21 mouse cellular contexts compared by ENCODE assay signal in the genomic region with DNA sequence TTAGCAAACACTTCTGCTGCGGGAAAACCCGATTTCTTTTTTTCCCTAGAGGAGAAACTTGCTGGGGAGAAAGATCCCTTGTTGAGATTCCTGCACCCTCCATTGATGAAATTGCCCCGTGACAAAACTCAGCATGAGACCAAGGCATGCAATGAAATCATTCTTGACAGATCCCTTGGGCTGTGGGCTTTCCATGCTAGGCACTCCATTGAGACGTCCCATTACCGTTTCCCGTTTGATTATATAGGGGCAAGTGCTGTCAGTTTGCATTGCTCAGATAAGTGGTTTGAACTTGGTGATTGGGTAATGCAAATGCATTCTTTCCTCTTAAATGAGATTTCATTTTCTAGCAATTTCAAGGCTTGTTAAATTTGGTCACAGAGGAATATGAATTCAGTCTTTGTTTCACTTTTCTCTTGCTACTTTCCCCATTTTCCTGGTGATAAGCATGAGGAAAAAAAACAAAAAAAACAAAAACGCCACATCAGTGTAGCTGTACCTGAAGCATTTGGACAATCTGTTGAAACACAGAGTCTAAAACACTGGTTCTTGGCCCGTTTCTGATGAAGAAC.
DNase-seq lines count a peak whose midpoint lies in the region; ATAC-seq lines count a peak whose summit lies in the region.
"Had no signal": no experiment of that assay in that cellular context is flagged by ENCODE, and none has a peak within 500 bp of the region (broad histone marks: within the 10 kb centered on the region; RNA-seq: fewer than 3 reads in every experiment).

No protein-coding gene starts in this region.

- 0 out of 2 replicates have a peak overlapping the region, but pooled peaks have one; percentile 2 for H3K4me2 ChIP-seq in neural tube, embryonic 13.5 days
- H3K4me2 ChIP-seq: liver, embryonic 13.5 days had no signal

- H3K4me1 ChIP-seq in hindbrain, embryonic 10.5 days (replicated peaks) = peaks cover 21% of the 10 kb centered on the region
- peaks cover 19% of the 10 kb centered on the region for H3K4me1 ChIP-seq in midbrain, embryonic 10.5 days
- H3K4me1 ChIP-seq in neural tube, embryonic 13.5 days (replicated peaks) = peaks cover 12% of the 10 kb centered on the region; the same call in 1 of the 2 replicates
- H3K4me1 ChIP-seq: liver, embryonic 13.5 days had no signal

- H3K4me3 ChIP-seq in hindbrain, embryonic 10.5 days = no peak overlapping the region
- H3K4me3 ChIP-seq in midbrain, embryonic 10.5 days = no peak overlapping the region
- H3K4me3 ChIP-seq in neural tube, embryonic 13.5 days = no peak overlapping the region
- H3K4me3 ChIP-seq: erythroblast, embryonic 14.5 days; gastrocnemius, adult 2 months; heart, adult 2 months; liver, embryonic 13.5 days had no signal

- no peaks in the 10 kb centered on the region for H3K36me3 ChIP-seq in hindbrain, embryonic 10.5 days
- no peaks in the 10 kb centered on the region for H3K36me3 ChIP-seq in midbrain, embryonic 10.5 days
- no peaks in the 10 kb centered on the region for H3K36me3 ChIP-seq in neural tube, embryonic 13.5 days
- H3K36me3 ChIP-seq: liver, embryonic 13.5 days had no signal

- peak; percentile 24 for DNase-seq in Muller cell, postnatal 12 days (ENCODE audit: inconsistent ontology term)
- DNase-seq in hindbrain, embryonic 10.5 days (ENCODE audit: low spot score) = peak; percentile 13
- DNase-seq in midbrain, embryonic 10.5 days (ENCODE audit: low spot score) = peak; percentile 30
- DNase-seq in gastrocnemius, postnatal 14 days = no peak
- DNase-seq in right cerebral cortex, adult 2 months (ENCODE audit: low spot score in 2 of 2) = no peak
- no peak for DNase-seq in urinary bladder, postnatal 25 days (ENCODE audit: low spot score)
- DNase-seq: adrenal gland, postnatal 14 days; cerebellum, postnatal 14 days; gastrocnemius, adult 2 months; heart, adult 2 months; kidney, adult 9 months; kidney, postnatal 4 days; liver, embryonic 13.5 days; right cerebral cortex, postnatal 14 days; thymus, postnatal 36 days had no signal

- H3K9me3 ChIP-seq in hindbrain, embryonic 10.5 days = no peaks in the 10 kb centered on the region
- no peaks in the 10 kb centered on the region for H3K9me3 ChIP-seq in midbrain, embryonic 10.5 days (replicated peaks)
- no peaks in the 10 kb centered on the region for H3K9me3 ChIP-seq in neural tube, embryonic 13.5 days
- H3K9me3 ChIP-seq: liver, embryonic 13.5 days had no signal

- no peak overlapping the region for H3K9ac ChIP-seq in neural tube, embryonic 13.5 days
- H3K9ac ChIP-seq: liver, embryonic 13.5 days had no signal

- no peak overlapping the region for H3K27ac ChIP-seq in hindbrain, embryonic 10.5 days
- H3K27ac ChIP-seq in midbrain, embryonic 10.5 days (replicated peaks) = peak overlapping the region; percentile 33; the same call in 1 of the 2 replicates
- H3K27ac ChIP-seq in neural tube, embryonic 13.5 days (replicated peaks) = peak overlapping the region; percentile 42; the same call in 1 of the 2 replicates
- H3K27ac ChIP-seq: gastrocnemius, adult 2 months; heart, adult 2 months; liver, embryonic 13.5 days; stomach, postnatal 0 days had no signal

- no peaks in the 10 kb centered on the region for H3K27me3 ChIP-seq in hindbrain, embryonic 10.5 days (ENCODE audit: insufficient read depth, poor library complexity, severe bottlenecking)
- H3K27me3 ChIP-seq in midbrain, embryonic 10.5 days (ENCODE audit: low read depth, poor library complexity, severe bottlenecking) = no peaks in the 10 kb centered on the region
- no peaks in the 10 kb centered on the region for H3K27me3 ChIP-seq in neural tube, embryonic 13.5 days
- H3K27me3 ChIP-seq: liver, embryonic 13.5 days had no signal

- intact Hi-C loops in gastrocnemius, postnatal 14 days (cut with DNase I; ENCODE audit: low total_unique reads) = no loop called here

- 44% methylated on average over 8 of the region's 8 CpGs for WGBS in hindbrain, embryonic 10.5 days
- WGBS in midbrain, embryonic 10.5 days = 57% methylated on average over 8 of the region's 8 CpGs
- WGBS in neural tube, embryonic 13.5 days = 32% methylated on average over 8 of the region's 8 CpGs

- peak; percentile 76; the same call in 1 of the 2 replicates for ATAC-seq in neural tube, embryonic 13.5 days (ENCODE audit: low read depth)
- ATAC-seq: forebrain, embryonic 16.5 days; inflammation-experienced regulatory T-cells, adult 6 months; lung, postnatal 0 days had no signal

Comparison
In these comparisons a context has a peak if more than half of its experiments do, and no peak if none do; other contexts are left out.
1. DNase-seq: peak in Muller cell, postnatal 12 days (single experiment), hindbrain, embryonic 10.5 days (single experiment) and midbrain, embryonic 10.5 days (single experiment); none in gastrocnemius, postnatal 14 days (single experiment), right cerebral cortex, adult 2 months (0 of 2) and urinary bladder, postnatal 25 days (single experiment).